Mouse (Mus musculus) natural killer cell, adult 2 months (primary cell): ENCODE measurements around the gene Kmt2c.

Source experiments
- DNase-seq, 2 experiments: peaks; one replicate each; pipeline ENCODE4 v3.0.0; 2022; ENCODE audit warnings: low spot score in 2 of 2

The Kmt2c gene

DNA sequence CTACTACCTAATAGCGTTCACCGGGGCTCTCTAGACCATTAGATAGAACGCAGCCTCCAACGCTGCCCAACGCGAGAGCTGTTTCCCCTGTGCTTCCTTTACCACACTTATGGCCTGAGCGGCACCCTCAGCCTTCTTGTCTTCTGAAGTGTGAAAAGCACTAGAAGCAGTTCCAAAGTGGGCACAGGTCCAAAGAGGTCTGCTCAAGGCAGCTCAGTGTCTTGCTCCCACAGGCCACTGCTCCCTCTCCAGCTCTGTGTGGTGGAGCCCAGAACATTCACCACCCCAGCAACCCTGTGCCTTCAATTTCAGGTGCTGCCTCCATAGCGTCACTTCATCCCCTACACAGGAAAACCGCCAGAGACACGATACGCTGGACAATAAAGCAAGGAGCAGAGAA lies 115.0 kb downstream of the Kmt2c start:
- DNase-seq: no peak

DNA sequence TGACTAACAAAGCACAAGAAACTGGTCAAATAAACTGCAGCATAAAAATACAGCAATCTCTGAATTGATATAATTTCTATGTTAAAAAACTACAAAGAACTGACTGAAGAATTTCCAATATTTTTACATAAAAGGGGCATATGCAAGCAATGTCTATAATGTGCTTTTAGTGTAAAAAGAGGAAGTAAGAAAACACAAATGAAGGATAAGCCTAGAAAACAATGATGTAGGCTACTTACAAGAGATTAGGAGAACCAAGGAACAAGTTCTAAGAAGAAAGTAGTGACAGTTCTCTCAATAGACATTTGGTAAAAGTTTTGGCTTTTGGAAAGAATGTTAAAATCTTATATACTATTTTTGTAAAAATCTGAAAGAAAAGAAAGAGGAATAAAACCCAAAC lies 119.4 kb downstream of the Kmt2c start:
- DNase-seq: no peak

GRCm38 (mm10) chr5:25368420-25368819 lies 130.2 kb downstream of the Kmt2c start:
- DNase-seq: no peak

GRCm38 (mm10) chr5:25367126-25367525 lies 131.5 kb downstream of the Kmt2c start:
- DNase-seq: no peak

DNA sequence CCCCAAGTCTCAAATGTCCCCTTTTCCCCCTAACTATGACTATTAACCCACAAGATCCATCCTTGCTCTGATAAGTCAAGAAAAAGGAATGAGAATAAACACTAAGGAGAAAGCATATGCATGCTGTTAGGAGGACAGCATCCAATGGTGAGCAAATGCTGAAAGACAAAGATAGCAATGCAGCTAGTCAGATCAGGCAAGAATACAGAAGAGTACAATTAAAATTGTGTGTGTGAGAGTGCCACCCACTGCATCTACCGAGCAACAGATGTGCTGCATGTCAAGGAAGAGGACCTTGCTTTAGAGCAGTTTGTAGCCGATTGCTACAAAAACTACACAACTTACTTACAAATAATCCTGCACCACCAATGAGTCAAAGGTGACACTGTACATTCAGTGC lies 145.1 kb downstream of the Kmt2c start:
- no peak for DNase-seq

DNA sequence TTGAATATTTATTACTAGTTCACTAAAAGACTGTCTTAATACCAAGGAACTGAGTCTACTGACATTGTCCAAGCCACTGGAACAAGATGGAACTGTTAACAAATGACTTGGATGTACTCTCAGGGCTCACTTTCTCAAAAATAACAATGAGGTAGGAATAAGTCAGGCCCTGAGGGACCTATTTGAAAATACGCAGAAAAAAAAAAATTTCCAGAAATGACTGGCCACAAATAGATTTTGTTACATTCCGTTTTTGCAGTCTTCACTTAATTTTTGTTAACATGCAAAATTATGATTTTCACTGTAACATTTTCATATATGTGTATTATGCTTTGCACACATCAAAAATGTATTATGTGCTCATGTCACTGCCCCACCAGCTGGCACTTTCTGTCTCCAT lies 167.3 kb downstream of the Kmt2c start:
- no peak for DNase-seq

- no peak for DNase-seq
Observed at GRCm38 (mm10) chr5:25313881-25314280, 184.7 kb downstream of the Kmt2c start.

DNA sequence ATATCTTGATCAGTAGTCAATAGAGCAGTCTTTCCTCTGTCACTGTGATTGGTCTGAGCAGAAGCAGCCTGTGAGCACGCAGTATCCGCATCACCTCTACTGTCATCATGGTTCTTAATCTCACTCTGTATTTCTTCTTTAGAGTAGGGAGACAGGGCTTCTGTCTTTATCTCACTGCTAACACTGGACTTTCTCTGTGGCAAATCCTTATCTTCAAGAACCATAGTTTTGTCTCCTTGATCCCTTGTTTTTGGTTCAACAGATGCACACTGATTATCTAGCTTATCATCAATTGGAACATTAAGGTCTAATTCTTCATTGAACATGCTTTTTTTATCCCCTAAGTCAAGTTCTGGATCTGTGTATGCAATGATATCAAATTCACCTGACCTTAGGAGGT lies 188.4 kb downstream of the Kmt2c start:
- DNase-seq: no peak

- DNase-seq: no peak
Observed at GRCm38 (mm10) chr5:25296830-25297229, 201.8 kb downstream of the Kmt2c start.

DNA sequence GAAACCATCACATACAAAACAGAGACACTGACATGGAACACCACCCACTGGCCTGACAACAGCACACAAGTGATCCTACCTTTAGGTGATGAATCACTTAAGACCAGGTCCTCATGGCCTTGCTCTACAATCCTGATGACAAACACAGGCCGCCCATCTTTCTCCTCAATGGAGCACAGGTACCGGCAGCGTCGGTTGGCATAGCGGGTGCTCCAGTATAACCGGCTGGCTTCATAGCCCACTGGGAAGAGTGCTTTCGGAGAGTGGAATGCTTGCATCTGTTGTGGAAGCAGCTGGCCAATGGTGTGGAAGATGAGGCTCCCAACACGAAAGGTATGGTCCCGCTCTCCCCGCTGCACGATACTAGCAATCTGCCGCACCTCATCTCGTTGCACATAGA lies 214.6 kb downstream of the Kmt2c start:
- DNase-seq: no peak

- no peak for DNase-seq
Observed at GRCm38 (mm10) chr5:25276365-25276764, 222.2 kb downstream of the Kmt2c start.

DNA sequence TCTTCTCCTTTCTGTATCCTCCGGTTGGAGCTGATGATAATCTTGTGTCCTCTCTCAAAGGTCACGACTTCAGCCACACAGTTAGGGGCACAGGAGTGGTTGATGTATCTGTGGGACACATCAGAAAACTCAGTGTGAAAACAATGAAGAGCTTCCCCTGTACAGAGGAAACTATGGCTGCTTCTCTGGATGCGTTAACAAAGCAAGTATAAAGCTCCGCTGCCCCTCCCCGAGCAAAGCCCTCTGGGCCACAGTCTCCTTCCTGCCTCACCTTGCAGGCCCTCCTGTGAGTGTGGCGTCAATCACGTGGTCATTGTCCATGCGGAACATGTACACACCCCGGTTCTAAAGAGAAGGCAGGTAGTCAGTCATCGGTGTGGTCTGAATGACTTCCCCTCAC lies 223.0 kb downstream of the Kmt2c start:
- DNase-seq: no peak

GRCm38 (mm10) chr5:25268258-25268888 lies 230.2 kb downstream of the Kmt2c start:
- no peak for DNase-seq

DNA sequence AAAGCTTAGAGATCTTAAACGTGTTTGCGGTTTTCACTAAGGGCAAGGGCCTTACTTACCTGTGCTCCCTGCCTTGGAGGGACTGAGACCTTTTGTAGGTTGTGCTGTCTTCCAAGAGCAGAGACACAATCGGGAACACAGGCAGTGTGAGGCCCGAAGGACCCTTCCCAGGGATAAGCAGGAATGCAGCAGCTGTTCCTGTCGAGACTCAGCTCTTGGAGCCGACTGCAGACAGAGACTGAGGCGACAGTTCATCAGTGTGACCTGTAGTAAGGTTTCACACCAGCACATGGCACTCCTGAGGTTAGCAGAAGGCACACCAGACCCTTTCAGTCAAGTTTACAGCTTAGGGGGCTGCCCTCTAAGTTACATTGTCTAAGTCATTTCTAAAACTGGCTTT lies 236.3 kb downstream of the Kmt2c start:
- DNase-seq: no peak

GRCm38 (mm10) chr5:25261452-25261851 lies 237.1 kb downstream of the Kmt2c start:
- DNase-seq: no peak

- DNase-seq: no peak
Observed at GRCm38 (mm10) chr5:25256686-25257085, 241.9 kb downstream of the Kmt2c start.

DNA sequence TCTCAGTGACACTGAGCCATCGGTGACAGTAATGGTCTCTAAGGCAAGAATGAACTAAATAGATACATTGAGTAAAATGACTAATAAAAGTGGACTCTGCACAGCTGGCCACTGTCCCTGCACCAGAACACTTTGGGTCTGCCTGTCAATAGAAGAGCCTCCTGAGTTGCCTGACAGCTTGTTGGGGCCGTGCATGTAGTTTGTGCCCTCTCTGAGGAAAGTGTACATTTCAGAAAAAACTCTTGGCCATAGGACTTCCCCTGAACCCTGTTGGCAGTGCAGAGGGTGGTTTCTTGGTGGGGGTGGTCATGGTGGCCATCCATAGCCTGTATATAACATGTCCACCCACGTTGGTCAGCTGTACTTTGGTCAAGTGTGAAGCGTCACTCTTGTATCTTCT lies 244.1 kb downstream of the Kmt2c start:
- no peak for DNase-seq

GRCm38 (mm10) chr5:25252825-25253544 lies 245.6 kb downstream of the Kmt2c start:
- no peak for DNase-seq

GRCm38 (mm10) chr5:25252423-25252822 lies 246.2 kb downstream of the Kmt2c start:
- DNase-seq: no peak

- DNase-seq: no peak
Observed at GRCm38 (mm10) chr5:25247036-25247435, 251.5 kb downstream of the Kmt2c start.

DNA sequence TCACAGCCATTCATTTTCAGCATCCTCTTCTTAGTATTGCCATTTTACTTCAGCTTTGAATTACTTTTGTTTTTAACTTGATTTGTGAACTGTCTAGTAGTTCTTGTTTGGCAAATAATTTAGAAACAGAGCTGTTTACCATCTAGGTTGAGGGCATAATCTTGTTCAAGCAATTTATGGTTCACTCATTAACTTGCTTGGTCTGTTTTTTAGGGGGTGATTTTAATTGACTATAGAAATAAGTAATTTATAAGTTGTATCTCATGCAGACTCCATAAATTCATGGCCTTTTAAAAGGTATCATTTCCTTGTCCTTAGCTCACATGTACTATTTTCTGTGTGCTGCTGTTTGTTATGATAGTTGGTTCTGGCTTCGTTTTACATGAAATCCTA lies 252.1 kb downstream of the Kmt2c start:
- no peak for DNase-seq

DNA sequence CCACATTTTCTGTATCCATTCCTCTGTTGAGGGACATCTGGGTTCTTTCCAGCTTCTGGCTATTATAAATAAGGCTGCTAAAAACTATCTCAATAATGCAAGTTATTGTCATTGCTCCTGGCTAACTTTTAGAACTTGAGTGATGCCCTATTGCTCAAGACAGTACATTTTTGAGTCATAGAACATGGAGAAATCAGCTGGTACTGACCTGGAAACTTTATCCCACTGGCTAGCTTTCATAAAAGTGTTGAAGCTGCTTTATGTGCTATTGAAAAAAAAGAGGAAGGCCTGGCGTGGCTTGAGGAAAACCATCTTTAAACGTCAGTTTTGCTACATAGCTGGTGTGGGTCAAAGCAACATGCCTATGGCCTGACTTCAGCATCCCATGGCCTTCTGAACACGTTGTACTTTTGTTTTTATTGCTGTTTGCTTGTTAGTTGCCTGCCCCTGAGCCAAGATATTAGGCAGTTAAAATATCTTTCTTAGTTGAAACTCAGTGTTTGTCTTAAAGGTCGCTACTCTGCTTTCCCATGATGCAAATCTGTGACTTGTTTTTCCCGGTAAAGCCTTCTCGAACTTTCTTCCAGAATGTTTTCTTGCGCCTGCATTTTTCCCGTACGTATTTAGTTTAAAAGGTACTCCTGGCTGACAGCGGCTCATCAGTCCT lies 252.6 kb downstream of the Kmt2c start:
- DNase-seq: no peak

- DNase-seq: no peak
Observed at GRCm38 (mm10) chr5:25243101-25243500, 255.5 kb downstream of the Kmt2c start.
